Mouse (Mus musculus) forebrain, embryonic 13.5 days (tissue): ENCODE measurements at regions not wholly inside any gene's neighbourhood (a gene's known extent, or its start where the extent isn't known, plus 50 kb on each side); places are given as distances from the start of the nearest gene placed in this dataset.

Experiments used
- ATAC-seq: fragments of 200-750 bp; cut with Nextera tagmentation; 2 replicates; pipeline ENCODE4 v1.8.0; 2017
- H3K27ac ChIP-seq: fragments of 300-500 bp; sonication (generic); 2 replicates; pipeline ENCODE4 v1.5.1; 2015; ENCODE audit warnings: inconsistent platforms, mild to moderate bottlenecking, moderate library complexity
- H3K27me3 ChIP-seq: fragments of 300-500 bp; sonication (generic); 2 replicates; pipeline ENCODE4 v1.6.1; 2015; ENCODE audit warnings: mild to moderate bottlenecking, inconsistent platforms
- H3K36me3 ChIP-seq: fragments of 300-500 bp; sonication (generic); 2 replicates; pipeline ENCODE4 v1.6.1; 2015; ENCODE audit warnings: mild to moderate bottlenecking, inconsistent platforms; ENCODE audit not compliant: poor library complexity, severe bottlenecking
- H3K4me1 ChIP-seq: fragments of 300-500 bp; sonication (generic); 2 replicates; pipeline ENCODE4 v1.6.1; 2015; ENCODE audit warnings: inconsistent platforms
- H3K4me2 ChIP-seq: fragments of 300-500 bp; sonication (generic); 2 replicates; pipeline ENCODE4 v1.6.1; 2015; ENCODE audit warnings: inconsistent platforms, mild to moderate bottlenecking, moderate library complexity
- H3K4me3 ChIP-seq: fragments of 300-500 bp; sonication (generic); 2 replicates; pipeline ENCODE4 v1.5.1; 2015; ENCODE audit warnings: mild to moderate bottlenecking, inconsistent platforms
- H3K9ac ChIP-seq: fragments of 300-500 bp; sonication (generic); 2 replicates; pipeline ENCODE4 v1.6.1; 2015; ENCODE audit warnings: mild to moderate bottlenecking, inconsistent platforms
- H3K9me3 ChIP-seq: fragments of 300-500 bp; sonication (generic); replicated peaks from 2 replicates; pipeline ENCODE4 v1.6.1; 2016; ENCODE audit warnings: inconsistent platforms
- WGBS: fragments of 180-500 bp; shearing (Covaris S2); methylation state at CpG from one replicate; pipeline ENCODE4 v1.1.7; 2015; 5-methylcytosine and 5-hydroxymethylcytosine counted together

DNA sequence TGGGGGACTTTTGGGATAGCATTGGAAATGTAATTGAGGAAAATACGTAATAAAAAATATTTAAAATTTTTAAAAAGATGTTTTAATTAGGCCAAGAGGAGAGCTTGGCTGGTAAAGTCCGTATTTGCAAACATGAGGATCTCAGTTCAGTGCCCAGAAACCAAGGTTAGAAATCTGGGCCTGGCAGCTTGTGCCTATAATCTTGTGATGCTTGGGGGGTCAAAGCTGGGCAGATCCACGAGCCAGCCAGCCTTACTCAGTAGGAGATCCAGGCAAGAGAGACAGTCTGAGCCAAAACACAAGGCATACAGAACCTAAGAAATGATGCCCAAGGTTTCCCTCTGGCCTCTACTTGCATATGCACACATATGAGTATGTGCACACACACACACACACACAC, 54.1 kb upstream of the Cxadr start:
- H3K27me3 ChIP-seq = no peaks in the 10 kb centered on the region
- no peak overlapping the region for H3K4me2 ChIP-seq
- H3K4me1 ChIP-seq = no peaks in the 10 kb centered on the region
- H3K9me3 ChIP-seq = no peaks in the 10 kb centered on the region
- no peak for ATAC-seq
- H3K4me3 ChIP-seq = no peak overlapping the region
- H3K36me3 ChIP-seq = no peaks in the 10 kb centered on the region
- H3K9ac ChIP-seq = no peak overlapping the region
- H3K27ac ChIP-seq = no peak overlapping the region
- WGBS = 79% methylated on average over 3 of the region's 3 CpGs

DNA sequence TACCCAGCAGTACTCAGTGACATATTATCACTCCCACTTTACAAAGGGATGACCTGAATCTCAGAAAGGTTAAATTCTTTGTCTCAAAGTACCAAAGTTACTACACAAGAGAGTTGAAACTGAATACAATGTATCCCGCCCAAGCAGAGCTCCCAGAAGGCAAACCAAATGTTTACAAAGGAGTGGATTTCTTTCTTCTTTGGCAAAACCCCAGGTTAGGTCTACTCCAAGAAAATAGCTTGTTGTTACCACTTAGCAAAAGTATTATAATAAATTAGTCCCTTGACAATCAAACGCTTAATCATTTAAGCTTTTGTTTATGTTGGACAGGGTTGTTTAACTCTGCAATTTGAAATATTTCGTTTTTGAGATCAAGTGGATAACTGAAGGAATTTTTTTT, 58.6 kb upstream of the Cxadr start:
- H3K9me3 ChIP-seq = no peaks in the 10 kb centered on the region
- 85% methylated on average over 3 of the region's 3 CpGs for WGBS

DNA sequence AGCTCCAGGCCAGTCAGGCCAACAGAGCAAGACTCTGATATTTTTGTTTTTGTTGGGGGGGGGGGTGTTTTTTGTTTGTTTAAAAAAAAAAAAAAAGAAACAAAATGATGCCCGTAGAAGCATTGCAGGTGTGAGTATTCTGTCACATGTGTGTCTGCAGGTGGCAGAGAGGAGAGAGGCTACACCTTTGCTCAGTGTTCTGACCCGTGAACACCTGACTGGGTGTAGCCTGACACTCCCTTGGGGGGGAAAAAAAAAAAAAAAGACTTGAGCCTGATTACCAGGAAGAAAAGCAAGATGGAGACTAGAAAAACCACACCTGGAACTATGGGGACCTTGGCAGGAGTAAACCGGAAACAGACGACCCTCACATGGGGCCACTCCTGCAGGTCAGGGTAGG, 61.1 kb upstream of the Cxadr start:
- H3K9ac ChIP-seq = no peak overlapping the region

More for the DNA sequence above, 58.6 kb upstream of the Cxadr start:
- ATAC-seq = no peak
- no peak overlapping the region for H3K4me3 ChIP-seq
- no peaks in the 10 kb centered on the region for H3K27me3 ChIP-seq
- H3K36me3 ChIP-seq = no peaks in the 10 kb centered on the region
- no peaks in the 10 kb centered on the region for H3K4me1 ChIP-seq
- H3K4me2 ChIP-seq = no peak overlapping the region
- H3K27ac ChIP-seq = no peak overlapping the region
- no peak overlapping the region for H3K9ac ChIP-seq

DNA sequence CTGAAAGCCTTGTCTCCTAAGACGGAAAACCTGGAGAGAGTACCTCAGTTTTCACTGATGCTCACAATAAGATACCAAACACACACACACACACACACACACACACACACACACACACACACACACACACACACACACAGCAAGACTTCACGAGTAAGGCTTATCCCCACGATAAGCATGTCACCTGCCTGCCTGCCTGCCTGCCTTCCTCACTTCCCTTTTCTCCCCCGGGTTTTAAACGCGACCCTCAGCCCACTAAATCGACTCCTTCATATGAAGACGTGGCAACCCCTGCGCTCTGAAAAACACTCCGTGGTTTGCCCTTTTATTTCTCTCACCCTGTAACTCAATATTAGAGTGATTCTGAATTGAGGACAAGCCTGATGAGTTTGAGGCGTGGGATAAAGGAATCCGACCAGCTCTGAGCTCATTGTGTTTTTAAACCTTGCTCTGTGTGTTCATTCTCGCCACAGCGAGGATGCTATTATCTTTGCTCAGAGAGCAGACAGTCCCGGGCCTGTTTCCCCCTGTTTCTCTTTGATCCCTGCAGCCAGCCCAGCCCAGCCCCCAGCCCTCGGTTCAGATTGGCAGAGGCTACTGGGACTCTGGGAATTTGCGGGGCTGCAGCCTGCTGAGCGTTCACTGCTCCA, 63.1 kb upstream of the Cxadr start:
- Histone ChIP-seq H3K27ac (peak overlapping the region; percentile 84), H3K9me3 (no peaks in the 10 kb centered on the region), H3K4me1 (peaks cover 12% of the 10 kb centered on the region), H3K36me3 (no peaks in the 10 kb centered on the region), H3K27me3 (peaks cover 4% of the 10 kb centered on the region; the same call in 1 of the 2 replicates), H3K4me2 (peak overlapping the region; percentile 72), H3K9ac (peak overlapping the region; percentile 63), H3K4me3 (peak overlapping the region; percentile 41)
- under 1% methylated on average over 18 of the region's 18 CpGs for WGBS
- peak; percentile 88 for ATAC-seq

More for the DNA sequence above, 61.1 kb upstream of the Cxadr start:
- no peak for ATAC-seq
- no peaks in the 10 kb centered on the region for H3K9me3 ChIP-seq
- peaks cover under 1% of the 10 kb centered on the region; the same call in 1 of the 2 replicates for H3K27me3 ChIP-seq
- H3K36me3 ChIP-seq = no peaks in the 10 kb centered on the region
- no peak overlapping the region for H3K4me2 ChIP-seq
- no peak overlapping the region for H3K27ac ChIP-seq
- no peak overlapping the region for H3K4me3 ChIP-seq
- WGBS = 89% methylated on average over 4 of the region's 4 CpGs
- peaks cover 12% of the 10 kb centered on the region for H3K4me1 ChIP-seq

DNA sequence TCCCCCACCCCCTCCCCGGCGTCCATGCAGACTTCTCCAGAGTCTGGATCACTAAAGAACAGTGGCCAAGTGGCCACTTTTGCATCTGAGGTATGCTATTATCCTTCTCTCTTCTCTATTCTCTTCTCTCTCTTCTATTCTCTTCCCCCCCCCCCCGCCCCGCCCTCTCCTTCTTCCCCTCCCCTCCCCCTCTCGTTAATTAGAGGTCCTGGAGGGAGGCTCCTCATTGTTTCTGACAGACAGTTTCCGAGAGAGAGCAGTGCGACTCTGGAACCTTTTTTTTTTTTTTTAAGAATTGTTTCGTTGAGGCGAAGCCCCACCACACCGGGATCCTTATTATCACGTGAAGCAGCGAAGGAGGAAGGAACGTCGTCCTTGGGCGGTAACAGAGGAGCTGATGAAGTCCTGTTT, 63.6 kb upstream of the Cxadr start:
- H3K9me3 ChIP-seq = no peaks in the 10 kb centered on the region
- peak overlapping the region; percentile 84 for H3K27ac ChIP-seq
- 0% methylated on average over 13 of the region's 15 CpGs for WGBS
- H3K4me3 ChIP-seq = peak overlapping the region; percentile 41
- H3K27me3 ChIP-seq = peaks cover 4% of the 10 kb centered on the region; the same call in 1 of the 2 replicates
- peak overlapping the region; percentile 72 for H3K4me2 ChIP-seq
- H3K9ac ChIP-seq = peak overlapping the region; percentile 63
- H3K4me1 ChIP-seq = peaks cover 12% of the 10 kb centered on the region
- H3K36me3 ChIP-seq = no peaks in the 10 kb centered on the region
- ATAC-seq = peak; percentile 72

DNA sequence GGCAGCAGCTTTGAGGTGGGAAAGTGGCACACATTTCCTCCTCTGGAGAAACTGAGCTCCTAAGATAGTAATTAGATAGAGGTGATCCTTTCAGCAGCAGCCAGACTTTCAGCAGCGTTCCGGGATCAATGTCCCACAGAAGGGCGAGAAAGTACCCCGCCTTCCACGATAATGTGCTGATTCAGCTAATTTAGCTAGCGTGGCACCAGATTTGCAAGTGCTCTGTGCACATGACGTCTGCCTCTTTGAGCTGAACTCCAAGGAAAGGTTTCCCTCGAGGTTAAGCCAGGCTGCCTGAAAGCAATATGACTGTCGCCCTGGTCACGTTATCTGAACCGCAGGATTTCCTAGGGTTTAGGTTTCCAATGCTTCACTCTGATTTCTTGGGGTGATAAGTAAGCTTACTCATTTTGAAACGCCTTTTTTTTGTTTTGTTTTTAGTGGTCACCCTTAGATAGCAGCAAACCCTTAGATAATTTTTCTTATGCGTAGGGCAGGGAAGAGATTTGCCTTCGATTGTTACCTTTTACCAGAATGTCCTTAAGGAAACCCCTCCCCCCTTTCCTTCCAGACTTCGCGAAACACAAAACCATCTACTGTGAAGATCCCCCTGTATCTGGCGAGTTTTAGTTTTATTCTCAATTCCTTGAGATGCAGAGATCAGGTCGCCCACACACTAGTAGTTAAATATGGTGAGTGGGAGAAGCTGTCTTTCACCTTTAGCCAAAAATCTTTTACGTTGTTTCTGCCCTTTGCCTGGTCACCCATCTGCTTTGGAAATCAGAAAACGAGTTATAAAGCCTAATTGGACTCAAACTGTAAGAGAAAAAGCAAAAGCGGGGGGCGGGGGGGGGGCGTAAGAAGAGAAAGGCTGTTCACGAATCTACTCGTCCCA, 64.3 kb upstream of the Cxadr start:
- H3K4me1 ChIP-seq = peaks cover 12% of the 10 kb centered on the region
- WGBS = 2% methylated on average over 25 of the region's 25 CpGs
- no peaks in the 10 kb centered on the region for H3K9me3 ChIP-seq
- peak overlapping the region; percentile 41 for H3K4me3 ChIP-seq
- peak overlapping the region; percentile 84 for H3K27ac ChIP-seq
- H3K9ac ChIP-seq = peak overlapping the region; percentile 63
- H3K4me2 ChIP-seq = peak overlapping the region; percentile 72
- no peaks in the 10 kb centered on the region for H3K36me3 ChIP-seq
- peaks cover 4% of the 10 kb centered on the region; the same call in 1 of the 2 replicates for H3K27me3 ChIP-seq
- peak; percentile 26 for ATAC-seq

DNA sequence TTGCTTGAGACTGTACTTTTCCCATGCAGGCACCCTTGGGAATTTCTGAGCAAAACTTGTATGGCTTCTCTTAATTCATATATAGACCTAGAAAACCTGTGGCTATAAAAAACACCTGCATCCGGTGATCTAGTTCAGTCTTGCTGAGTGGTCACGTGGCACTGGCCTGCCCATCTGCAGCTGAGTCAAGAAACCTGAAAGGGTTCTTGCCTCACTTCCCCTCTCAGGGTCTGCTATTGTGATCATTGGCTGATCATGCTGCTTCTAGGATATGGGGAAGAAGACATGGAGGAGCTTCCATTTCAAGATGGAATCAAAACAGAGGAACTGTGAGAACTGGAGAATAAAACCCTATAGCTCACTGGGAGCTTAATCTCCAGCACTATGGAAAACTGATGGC, 69.1 kb upstream of the Cxadr start:
- Histone ChIP-seq H3K9me3 (0 out of 2 replicates have a peak, but pooled peaks cover 3% of the 10 kb centered on the region), H3K27me3 (peaks cover 4% of the 10 kb centered on the region; the same call in 1 of the 2 replicates), H3K4me1 (peaks cover 9% of the 10 kb centered on the region), H3K4me3 (no peak overlapping the region), H3K27ac (no peak overlapping the region), H3K36me3 (no peaks in the 10 kb centered on the region), H3K4me2 (no peak overlapping the region), H3K9ac (no peak overlapping the region)
- ATAC-seq = no peak
- WGBS = 81% methylated on average over 2 of the region's 2 CpGs

DNA sequence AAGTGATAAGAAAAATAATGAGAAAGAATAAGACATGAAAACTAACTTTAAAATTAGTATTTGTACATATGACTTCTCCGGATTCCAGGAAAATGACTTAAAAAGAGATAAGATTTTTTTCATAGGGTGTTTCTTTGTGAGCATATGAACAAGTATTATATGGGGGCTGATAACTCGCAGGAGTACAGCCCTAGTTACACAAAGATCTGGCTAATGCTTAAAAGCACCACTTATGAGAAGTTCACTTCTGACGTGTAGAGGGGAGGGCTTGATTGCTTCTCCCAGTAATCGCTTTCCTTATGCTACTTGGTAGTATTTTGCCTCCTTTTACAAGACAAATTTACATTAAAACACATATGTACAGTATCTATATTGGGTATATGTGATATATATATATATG, 72.3 kb upstream of the Cxadr start:
- H3K4me1 ChIP-seq = no peaks in the 10 kb centered on the region
- H3K27ac ChIP-seq = no peak overlapping the region
- H3K36me3 ChIP-seq = no peaks in the 10 kb centered on the region
- H3K4me3 ChIP-seq = no peak overlapping the region
- 0 out of 2 replicates have a peak, but pooled peaks cover 3% of the 10 kb centered on the region for H3K9me3 ChIP-seq
- no peaks in the 10 kb centered on the region for H3K27me3 ChIP-seq
- ATAC-seq = no peak
- no peak overlapping the region for H3K9ac ChIP-seq
- WGBS = 85% methylated on average over 4 of the region's 4 CpGs
- H3K4me2 ChIP-seq = no peak overlapping the region

DNA sequence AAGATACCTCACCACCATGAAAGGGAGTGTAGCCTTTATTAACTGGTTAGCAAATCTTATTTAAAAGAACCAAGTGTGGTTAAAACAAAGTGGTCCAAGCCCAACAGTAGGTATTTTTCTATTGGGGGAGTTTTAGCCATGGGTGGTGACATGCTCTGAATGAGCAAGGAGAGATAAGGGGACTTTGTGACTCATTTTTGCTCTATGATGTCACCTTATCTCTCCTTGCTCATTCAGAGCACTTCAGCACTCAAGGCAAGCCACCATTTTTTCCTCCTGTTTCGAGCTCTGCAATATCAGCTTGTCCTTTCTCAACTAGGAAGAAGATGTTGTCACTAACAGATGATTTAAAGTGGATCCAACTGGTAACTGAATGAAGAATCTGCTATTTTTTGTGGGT, 78.9 kb upstream of the Cxadr start:
- peaks cover 8% of the 10 kb centered on the region for H3K4me1 ChIP-seq
- H3K36me3 ChIP-seq = no peaks in the 10 kb centered on the region
- no peak for ATAC-seq
- no peak overlapping the region for H3K4me3 ChIP-seq
- no peak overlapping the region for H3K9ac ChIP-seq
- H3K9me3 ChIP-seq = no peaks in the 10 kb centered on the region
- 81% methylated on average over 1 of the region's 1 CpGs for WGBS
- no peak overlapping the region for H3K27ac ChIP-seq
- H3K4me2 ChIP-seq = no peak overlapping the region
- H3K27me3 ChIP-seq = no peaks in the 10 kb centered on the region

DNA sequence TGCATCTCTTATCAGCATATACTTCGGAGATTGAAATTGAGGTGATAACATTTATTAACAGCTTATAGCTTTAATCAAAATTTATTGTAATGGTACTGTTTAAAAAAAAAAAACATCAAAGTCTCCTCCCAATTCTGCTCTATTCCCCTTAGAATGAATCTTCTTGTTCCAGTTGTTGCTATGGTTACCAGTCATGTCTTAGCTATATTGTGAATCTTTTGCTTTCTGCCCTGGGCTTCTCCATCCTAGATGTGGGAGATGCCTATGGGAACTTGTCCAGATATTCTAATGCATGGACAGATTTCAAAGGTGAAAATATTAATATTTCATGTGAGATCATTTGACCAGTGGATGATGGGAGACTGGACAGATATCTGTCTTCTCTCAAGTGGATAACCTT, 79.5 kb upstream of the Cxadr start:
- H3K27ac ChIP-seq = no peak overlapping the region
- H3K9me3 ChIP-seq = no peaks in the 10 kb centered on the region
- peaks cover 8% of the 10 kb centered on the region for H3K4me1 ChIP-seq
- no peak overlapping the region for H3K4me3 ChIP-seq
- no peak overlapping the region for H3K4me2 ChIP-seq
- H3K27me3 ChIP-seq = no peaks in the 10 kb centered on the region
- no peaks in the 10 kb centered on the region for H3K36me3 ChIP-seq
- no peak overlapping the region for H3K9ac ChIP-seq
- ATAC-seq = no peak
- 89% methylated on average over 1 of the region's 1 CpGs for whole genome bisulfite sequencing

DNA sequence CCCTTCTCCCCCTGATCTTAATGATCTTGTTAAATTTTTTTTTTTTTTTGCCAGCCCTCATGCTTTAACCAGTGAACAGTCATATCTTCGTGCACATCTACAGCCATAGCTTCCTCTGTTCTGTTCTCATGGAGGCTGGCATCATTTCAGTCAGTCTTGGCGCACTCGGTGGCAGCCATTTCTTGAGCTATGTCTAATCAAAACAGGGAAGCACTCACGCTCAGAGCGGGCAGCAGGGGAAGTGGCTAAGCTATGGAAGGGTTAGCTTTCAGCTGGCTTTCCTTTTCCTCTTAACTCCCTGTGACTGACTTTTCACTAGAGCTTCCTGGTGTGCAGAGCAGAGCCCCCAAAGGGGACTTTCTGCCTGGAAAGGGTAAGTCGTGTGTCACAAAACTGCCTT, 83.7 kb upstream of the Cxadr start:
- no peak overlapping the region for H3K27ac ChIP-seq
- 37% methylated on average over 6 of the region's 6 CpGs for WGBS
- ATAC-seq = peak; percentile 50; the same call in 1 of the 2 replicates
- no peak overlapping the region for H3K4me3 ChIP-seq
- H3K4me2 ChIP-seq = no peak overlapping the region; the same call in 1 of the 2 replicates
- no peaks in the 10 kb centered on the region for H3K9me3 ChIP-seq
- H3K4me1 ChIP-seq = peaks cover 17% of the 10 kb centered on the region
- no peak overlapping the region for H3K9ac ChIP-seq
- no peaks in the 10 kb centered on the region for H3K36me3 ChIP-seq
- H3K27me3 ChIP-seq = no peaks in the 10 kb centered on the region

DNA sequence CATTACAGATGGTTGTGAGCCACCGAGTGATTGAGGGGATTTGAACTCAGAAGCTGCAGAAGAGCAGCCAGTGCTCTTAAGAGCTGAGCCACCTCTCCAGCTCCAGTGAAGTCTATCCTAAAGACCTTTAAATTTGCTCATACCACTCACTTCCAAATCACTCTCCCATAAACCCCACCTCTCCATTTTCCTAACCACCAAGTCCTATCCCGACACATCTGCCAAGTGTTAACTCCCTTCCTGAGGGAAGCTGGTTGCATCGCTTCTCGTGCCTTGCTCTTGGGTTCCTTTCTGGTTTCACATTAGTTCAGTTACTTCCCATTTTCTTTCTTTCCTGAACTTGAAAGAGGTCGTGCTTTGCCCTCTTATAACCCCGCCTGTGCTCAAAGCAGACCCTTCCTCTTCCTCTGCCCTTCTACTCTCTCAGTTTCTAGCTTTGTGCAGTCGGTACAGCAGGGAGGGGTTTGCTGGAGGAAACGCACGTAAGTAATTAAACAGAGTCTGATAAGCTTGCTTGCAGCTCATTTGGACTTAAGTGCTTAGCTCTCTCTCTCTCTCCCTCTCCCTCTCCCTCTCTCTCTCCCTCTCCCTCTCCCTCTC, 84.4 kb upstream of the Cxadr start:
- WGBS = 45% methylated on average over 9 of the region's 9 CpGs
- no peak for ATAC-seq

More for the DNA sequence above, 84.4 kb upstream of the Cxadr start:
- Histone ChIP-seq H3K4me2 (no peak overlapping the region), H3K4me3 (no peak overlapping the region), H3K27me3 (no peaks in the 10 kb centered on the region), H3K27ac (no peak overlapping the region), H3K9me3 (no peaks in the 10 kb centered on the region), H3K4me1 (peaks cover 17% of the 10 kb centered on the region), H3K36me3 (no peaks in the 10 kb centered on the region), H3K9ac (no peak overlapping the region)
